Mouse (Mus musculus): ENCODE measurements around the gene Nme3.
A peak's percentile ranks its signal among the peaks of the same experiment; 100 is the strongest.

Nme3 gene

GRCm38 (mm10) chr17:24881738-24882440, 14.4 kb upstream of the Nme3 start:
- peak; percentile 77 for DNase-seq (ENCODE audit: low read depth, low spot score)

GRCm38 (mm10) chr17:24884391-24884790, 11.9 kb upstream of the Nme3 start:
- DNase-seq (ENCODE audit: low read depth, low spot score) = no peak

DNA sequence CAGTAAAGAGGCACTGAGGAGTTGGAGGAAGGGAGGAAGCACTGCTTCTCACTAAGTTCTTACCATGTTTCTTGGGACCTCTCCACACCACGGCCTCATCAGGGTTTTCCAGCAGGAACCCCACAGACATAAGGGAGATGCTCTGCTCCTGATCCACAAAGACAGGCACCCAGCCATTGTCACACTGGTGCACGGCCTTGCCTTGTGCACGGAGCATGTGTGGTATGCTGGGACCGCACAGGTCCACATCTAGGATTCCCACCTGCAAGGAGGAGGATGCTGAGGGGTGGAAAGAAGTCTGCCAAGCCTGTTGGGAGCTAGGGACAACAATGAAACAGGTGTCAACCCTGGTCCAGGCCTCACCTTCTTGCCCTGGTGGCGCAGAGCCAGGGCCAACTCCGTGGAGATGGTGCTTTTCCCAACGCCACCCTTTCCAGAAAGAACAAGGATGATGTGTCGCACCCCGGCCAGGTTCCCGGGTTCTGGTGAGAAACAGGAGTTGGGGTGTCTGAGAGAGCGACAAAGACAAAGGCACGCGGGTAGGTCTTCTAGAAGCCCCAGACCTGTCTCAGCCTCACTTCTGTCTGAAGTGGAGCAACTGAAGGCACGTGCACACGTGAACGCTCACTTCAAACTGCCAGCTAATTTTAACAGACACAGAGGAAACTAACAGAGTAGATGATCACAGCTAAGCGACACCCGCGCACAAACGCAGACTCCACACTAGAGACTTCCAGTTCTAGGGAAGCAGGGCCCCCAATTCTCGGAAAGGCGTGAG, 10.8 kb upstream of the Nme3 start:
- no peak for DNase-seq (ENCODE audit: low read depth, low spot score)

GRCm38 (mm10) chr17:24886134-24886931, 10.0 kb upstream of the Nme3 start, which contains the start of the genes Nubp2 and Spsb3:
TSS of gene Nubp2 (minus strand) at chr17:24886349.
TSS of gene Spsb3 (plus strand) at chr17:24886643.
- peak; percentile 100 for DNase-seq (ENCODE audit: low read depth, low spot score)

DNA sequence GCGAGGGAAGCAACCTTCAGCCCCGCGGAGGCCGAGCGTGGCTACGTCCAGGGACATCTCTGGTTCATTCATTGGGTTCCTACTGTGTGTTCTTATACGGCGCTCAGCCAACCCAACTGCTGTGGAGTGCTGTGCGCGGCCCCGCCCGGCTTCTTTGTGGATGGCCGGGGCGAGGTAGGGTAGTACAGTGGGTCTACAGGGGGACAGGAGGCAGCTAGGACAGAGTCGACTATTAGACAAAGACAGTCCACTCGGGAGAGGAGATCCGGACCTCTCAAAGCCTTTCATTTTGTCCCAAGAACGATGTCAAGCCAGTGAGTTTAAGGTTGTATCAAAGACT, 9.4 kb upstream of the Nme3 start:
- DNase-seq (ENCODE audit: low read depth, low spot score) = no peak

DNA sequence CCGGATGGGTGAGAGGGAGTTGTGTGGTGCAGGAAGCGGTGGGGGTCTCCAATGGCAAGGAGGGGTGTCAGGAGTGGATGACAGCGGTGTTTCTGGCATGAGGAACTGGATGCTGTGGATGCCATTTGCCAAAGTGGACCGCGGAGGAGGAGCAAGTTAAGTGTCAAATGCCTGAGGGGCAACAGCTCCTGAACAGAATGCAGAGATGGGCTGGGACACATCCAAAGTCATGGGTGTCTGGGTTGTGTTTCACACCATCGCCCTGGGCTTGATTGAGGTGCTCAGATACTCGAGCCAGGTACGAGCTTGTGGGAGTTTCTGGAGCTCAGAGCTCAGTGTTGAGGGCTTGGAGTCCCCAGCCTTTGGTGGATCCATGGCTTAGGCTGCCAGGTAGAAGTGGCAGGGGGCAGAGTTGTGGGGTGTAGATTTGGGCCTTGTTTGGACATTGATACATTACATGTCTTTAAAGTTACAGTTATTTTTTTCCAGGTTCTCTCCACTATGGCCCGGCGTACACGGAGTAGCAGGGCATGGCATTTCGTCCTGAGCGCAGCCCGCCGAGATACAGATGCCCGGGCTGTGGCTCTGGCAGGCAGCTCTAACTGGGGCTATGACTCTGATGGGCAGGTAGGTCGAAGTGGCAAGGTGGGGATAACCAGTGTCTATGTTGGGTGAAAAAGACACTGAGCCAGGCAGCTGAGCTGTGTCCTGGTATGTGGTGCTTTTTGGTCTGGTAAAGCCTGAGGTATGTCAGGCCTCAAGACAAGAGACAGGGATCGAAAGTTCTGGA, 8.8 kb upstream of the Nme3 start:
- peak; percentile 65 for DNase-seq (ENCODE audit: low read depth, low spot score)

DNA sequence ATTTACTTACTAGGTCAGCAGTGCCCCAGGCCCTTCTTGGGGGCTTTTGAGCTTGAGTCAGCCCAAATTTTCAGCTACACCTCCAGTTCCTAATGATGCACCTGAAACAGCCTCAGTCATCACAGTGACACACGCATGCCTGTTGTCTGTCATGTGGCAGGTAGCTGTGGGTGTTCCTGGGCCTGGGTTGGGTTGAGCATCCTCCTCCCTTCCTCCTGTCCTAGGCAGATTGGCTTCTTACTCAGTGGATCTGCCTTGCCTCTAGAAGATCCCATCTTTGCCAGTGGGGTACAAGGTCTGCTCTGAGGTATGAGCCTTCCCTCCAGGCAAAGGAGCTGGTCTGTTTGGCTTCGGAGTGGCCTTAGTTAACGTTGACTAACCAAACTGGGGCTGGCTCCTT, 7.4 kb upstream of the Nme3 start:
- DNase-seq (ENCODE audit: low read depth, low spot score) = no peak

GRCm38 (mm10) chr17:24890151-24891092, 5.9 kb upstream of the Nme3 start:
- no peak for DNase-seq (ENCODE audit: low read depth, low spot score)

DNA sequence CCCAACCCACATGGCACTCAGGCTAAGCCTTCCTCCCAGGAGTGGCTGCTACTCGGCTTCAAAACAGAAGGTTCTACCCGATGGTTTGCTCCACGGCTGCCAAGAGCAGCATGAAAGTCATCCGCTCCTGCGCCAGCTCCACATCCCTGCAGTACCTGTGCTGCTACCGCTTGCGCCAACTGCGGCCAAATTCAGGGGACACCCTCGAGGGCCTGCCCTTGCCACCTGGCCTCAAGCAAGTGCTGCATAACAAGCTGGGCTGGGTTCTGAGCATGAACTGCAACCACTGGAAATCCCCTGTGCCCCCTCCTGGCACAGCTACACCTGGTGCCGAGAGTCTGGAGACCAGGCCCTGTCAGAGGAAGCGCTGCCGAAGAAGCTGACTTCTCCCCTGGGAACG, 5.0 kb upstream of the Nme3 start:
- DNase-seq (ENCODE audit: low read depth, low spot score) = no peak

DNA sequence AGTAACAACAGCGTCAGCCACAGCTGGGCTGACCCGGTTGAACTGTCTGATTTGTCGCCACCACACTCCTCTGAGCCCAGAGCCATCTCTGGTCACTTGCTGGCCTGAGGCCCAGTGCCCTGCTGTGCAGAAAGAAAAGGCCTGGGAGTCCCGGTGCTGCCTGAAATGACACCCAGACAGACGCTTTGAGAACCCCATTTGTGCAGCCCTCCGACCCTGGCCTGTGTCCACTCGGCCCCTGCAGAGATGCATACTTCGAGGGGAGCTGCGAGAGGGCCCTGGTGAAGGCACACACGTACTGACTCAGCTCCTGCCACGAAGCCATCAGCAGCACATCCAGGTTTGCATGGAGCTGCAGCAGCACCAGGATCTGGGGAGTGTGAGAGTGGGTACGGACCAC, 3.5 kb upstream of the Nme3 start:
- no peak for DNase-seq (ENCODE audit: low read depth, low spot score)

DNA sequence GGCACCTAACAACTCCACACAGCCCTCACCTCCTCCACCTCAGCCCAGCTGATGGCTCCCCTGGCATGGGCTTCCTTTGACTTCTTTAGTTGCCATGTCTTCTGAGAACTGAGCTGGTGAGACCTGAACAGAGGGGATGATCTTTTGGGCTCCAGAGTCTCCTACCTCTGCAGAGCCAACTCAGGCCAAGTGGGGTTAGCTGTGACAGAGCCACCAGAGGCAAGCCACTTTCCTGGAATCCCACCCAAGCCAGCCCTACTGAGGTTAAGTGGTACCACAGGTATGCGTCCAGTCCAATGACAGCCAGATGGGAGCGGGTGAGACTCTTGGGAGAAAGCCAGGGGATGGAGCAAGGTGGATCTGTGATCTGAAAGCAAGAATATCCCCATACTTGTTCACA, 3.0 kb upstream of the Nme3 start:
- DNase-seq (ENCODE audit: low read depth, low spot score) = no peak

GRCm38 (mm10) chr17:24894061-24894994, 2.0 kb upstream of the Nme3 start:
- peak; percentile 52 for DNase-seq (ENCODE audit: low read depth, low spot score)

DNA sequence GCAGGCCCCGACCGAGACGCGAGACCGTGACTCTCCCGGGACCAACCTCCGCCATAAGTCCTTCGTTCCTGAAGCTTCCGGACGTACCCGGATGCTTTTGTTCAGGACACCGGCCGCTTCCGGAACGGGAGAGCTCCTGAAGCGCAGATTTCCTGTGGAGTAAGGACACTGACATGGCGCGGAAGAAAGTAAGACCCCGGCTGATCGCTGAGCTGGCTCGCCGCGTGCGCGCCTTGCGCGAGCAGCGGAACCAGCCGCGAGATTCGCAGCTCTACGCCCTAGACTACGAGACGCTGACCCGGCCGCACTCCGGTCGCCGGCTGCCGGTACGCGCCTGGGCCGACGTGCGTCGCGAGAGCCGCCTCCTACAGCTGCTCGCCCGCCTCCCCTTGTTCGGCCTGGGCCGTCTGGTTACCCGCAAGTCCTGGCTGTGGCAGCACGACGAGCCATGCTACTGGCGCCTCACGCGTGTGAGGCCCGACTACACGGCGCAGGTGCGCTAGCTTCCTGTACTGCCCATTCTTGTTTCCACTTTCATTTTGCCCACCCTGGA, 1.2 kb upstream of the Nme3 start, which contains the start of the genes Eme2 and Mrps34:
Eme2 (minus strand) TSS at position 93 of the 553 bp plus-strand sequence.
Mrps34 (plus strand) TSS at position 122 of the 553 bp plus-strand sequence.
- peak; percentile 92 for DNase-seq (ENCODE audit: low read depth, low spot score)

DNA sequence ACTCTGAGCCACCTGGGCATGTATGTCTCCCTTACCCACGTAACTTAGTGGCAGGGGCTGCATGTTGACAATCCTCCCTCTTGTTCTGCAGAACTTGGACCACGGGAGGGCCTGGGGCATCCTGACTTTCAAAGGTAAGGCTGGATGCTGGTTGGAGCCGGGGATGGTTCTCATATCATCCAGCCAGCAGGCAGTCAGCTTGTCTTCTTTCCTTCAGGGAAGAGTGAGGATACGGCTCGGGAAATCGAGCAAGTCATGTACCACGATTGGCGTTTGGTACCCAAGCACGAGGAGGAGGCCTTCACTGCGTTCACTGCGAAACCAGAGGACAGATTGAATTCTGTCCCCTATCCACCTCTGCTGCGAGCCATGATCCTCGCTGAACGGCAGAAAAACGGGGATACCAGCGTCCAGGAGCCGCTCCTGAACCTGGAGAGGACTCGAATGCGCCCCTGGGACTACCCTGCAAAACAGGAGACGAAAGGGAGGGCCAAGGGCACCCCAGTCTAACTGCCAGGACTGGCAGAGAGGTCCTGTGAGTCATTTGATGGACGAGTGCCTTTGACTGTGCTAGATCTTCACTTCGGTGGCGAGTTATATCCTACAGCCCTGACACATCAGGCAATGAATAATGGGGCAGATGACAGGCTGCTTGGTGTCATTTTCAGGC, 594 bp upstream of the Nme3 start:
- DNase-seq (ENCODE audit: low read depth, low spot score) = no peak

DNA sequence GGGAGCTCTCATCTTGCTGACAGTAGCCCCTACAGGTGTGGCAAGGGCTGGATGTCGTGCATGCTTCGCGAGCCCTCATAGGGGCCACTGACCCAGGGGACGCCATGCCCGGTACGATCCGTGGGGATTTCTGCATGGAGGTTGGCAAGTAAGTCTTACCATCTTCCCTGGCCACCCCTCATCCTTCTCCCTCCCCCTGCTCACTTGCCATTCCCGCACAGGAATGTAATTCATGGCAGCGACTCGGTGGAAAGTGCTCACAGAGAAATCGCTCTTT, 631 bp downstream of the Nme3 start:
- no peak for DNase-seq (ENCODE audit: low read depth, low spot score)

DNA sequence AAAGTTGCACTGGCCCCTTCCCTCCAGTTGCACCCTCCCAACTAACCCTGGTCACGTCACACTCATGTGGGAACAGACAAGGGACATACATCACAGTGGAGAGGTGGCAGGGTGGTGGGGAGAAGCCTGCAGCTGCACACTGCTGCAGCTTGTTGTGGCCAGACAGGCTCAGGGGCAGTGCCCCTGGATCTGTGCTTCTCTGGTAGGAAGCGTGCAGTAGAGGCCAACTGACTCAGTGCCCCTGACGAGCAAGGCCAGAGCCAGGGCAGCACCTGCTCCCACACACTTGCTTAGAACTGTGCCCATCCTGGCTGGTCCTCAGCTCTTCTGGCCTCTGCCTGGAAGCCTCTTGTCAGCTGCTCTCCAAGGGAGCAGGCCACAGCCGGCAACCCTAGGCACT, 1.3 kb downstream of the Nme3 start:
- no peak for DNase-seq (ENCODE audit: low read depth, low spot score)

- no peak for DNase-seq (ENCODE audit: low read depth, low spot score)
These were observed 1.9 kb downstream of the Nme3 start for GRCm38 (mm10) chr17:24898041-24898854.

GRCm38 (mm10) chr17:24899153-24899552, 2.9 kb downstream of the Nme3 start:
- DNase-seq (ENCODE audit: low read depth, low spot score) = no peak
